Mouse (Mus musculus): ENCODE data around the gene Lyz1. TPM values are rescaled to one million over a fixed set of nuclear protein-coding genes. Genes with fewer than 3 reads are reported as not detected.
"Not testable (repeated sequence)": the region's sequence is repeated elsewhere in the genome, so short reads cannot be mapped to it uniquely, and the experiment has no call there.

Lyz1 gene
- polyA plus RNA-seq, 1 experiment: not detected

DNA sequence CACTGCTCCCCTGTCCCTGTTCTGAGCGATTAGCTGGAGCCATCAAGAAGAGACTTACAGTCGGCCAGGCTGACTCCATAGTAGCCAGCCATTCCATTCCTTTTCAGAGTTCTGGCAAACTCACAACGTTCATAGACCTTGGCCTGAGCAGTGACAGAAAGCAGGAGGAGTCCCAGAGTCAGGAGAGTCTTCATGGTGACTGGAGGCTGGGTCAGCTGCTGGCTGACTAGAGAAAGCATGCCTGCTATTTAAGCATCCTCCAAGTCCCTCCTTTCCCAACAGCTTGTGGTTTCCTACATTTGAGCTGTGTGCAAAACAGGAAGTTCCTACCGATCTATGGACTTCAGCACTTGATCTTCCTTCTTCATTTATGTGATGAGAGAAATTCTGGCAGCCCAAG is 10.6 kb downstream of the Lyz1 start, which contains the start of gene Lyz2:
Lyz2 (minus strand) TSS at position 273 of the 400 bp plus-strand sequence.
- no peak for TF ChIP-seq POLR2A (IDR thresholded peaks at IDR 0.05; ENCODE audit: insufficient read length, low read depth)
- no peak for TF ChIP-seq TCF3 (IDR thresholded peaks at IDR 0.05; ENCODE audit: insufficient read length, low read depth)
- TF ChIP-seq USF1 (IDR thresholded peaks at IDR 0.05; ENCODE audit: low read depth): no peak
- no peak for TF ChIP-seq POLR2AphosphoS2 (IDR thresholded peaks at IDR 0.05; ENCODE audit: insufficient read length, low read depth)
- no peak for TF ChIP-seq MYOG (IDR thresholded peaks at IDR 0.05; ENCODE audit: control insufficient read depth in 1 of 3, insufficient read depth in 1 of 3, insufficient read length in 2 of 3, low read depth in 2 of 3)
- TF ChIP-seq SRF (IDR thresholded peaks at IDR 0.05; ENCODE audit: control insufficient read depth, insufficient read length, low read depth): no peak
- no peak for TF ChIP-seq CEBPB (IDR thresholded peaks at IDR 0.05; ENCODE audit: insufficient read depth, poor library complexity, severe bottlenecking)
- TF ChIP-seq TCF12 (IDR thresholded peaks at IDR 0.05; ENCODE audit: insufficient read depth, poor library complexity, severe bottlenecking): no peak
- TF ChIP-seq REST (IDR thresholded peaks at IDR 0.05; ENCODE audit: insufficient read depth, insufficient read length): no peak
- TF ChIP-seq E2F4 (IDR thresholded peaks at IDR 0.05; ENCODE audit: insufficient read depth): no peak
- TF ChIP-seq MYOD1 (IDR thresholded peaks at IDR 0.05; ENCODE audit: control insufficient read depth in 1 of 3, insufficient read length in 2 of 3, low read depth in 2 of 3): no peak
- TF ChIP-seq MAX (IDR thresholded peaks at IDR 0.05; ENCODE audit: low read depth): no peak
- H3K79me2 ChIP-seq (ENCODE audit: control insufficient read depth, insufficient read depth): no peaks in the 10 kb centered on the region
- no peaks in the 10 kb centered on the region for H3K36me3 ChIP-seq (ENCODE audit: control insufficient read depth, insufficient read depth)
- no peak within 1 kb of the TSS for H3K4me3 ChIP-seq
- peaks cover 27% of the 10 kb centered on the region for H3K27me3 ChIP-seq (ENCODE audit: control insufficient read depth, insufficient read depth, insufficient read length)
- H3K4me2 ChIP-seq (ENCODE audit: low read depth): no peak within 1 kb of the TSS
- no peak within 1 kb of the TSS for H3ac ChIP-seq (ENCODE audit: control insufficient read depth, insufficient read length)

DNA sequence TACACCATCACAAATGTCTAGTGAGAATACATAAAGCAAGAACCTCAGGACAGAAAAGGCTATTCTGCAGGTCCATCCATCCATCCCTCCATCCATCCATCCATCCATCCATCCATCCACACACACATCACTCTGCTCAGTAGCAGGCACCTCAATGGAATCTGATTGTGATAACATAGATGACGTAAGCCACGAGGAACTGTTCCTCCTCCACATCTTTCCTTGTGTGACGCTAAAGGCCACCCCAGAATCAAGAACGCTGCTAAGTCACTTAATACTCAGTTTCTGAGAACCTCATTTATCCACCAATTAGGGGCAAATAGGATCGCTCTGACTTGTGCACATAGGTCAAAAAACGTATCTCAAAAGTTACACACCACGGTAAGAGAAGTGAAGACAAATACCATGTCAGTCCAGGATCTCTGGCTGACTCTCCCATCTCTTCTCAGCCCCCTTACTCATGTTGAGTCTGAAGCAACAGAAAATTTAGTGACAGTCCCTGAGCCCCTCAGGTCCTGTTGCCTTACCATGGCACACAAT is 11.2 kb downstream of the Lyz1 start:
- TF ChIP-seq MYOG (IDR thresholded peaks at IDR 0.05; ENCODE audit: control insufficient read depth in 1 of 3, insufficient read depth in 1 of 3, insufficient read length in 2 of 3, low read depth in 2 of 3) (no peak), MAX (IDR thresholded peaks at IDR 0.05; ENCODE audit: low read depth) (no peak), CEBPB (IDR thresholded peaks at IDR 0.05; ENCODE audit: insufficient read depth, poor library complexity, severe bottlenecking) (no peak), USF1 (IDR thresholded peaks at IDR 0.05; ENCODE audit: low read depth) (no peak), REST (IDR thresholded peaks at IDR 0.05; ENCODE audit: insufficient read depth, insufficient read length) (no peak), POLR2A (IDR thresholded peaks at IDR 0.05; ENCODE audit: insufficient read length, low read depth) (no peak), TCF12 (IDR thresholded peaks at IDR 0.05; ENCODE audit: insufficient read depth, poor library complexity, severe bottlenecking) (no peak), SRF (IDR thresholded peaks at IDR 0.05; ENCODE audit: control insufficient read depth, insufficient read length, low read depth) (no peak), E2F4 (IDR thresholded peaks at IDR 0.05; ENCODE audit: insufficient read depth) (no peak)

DNA sequence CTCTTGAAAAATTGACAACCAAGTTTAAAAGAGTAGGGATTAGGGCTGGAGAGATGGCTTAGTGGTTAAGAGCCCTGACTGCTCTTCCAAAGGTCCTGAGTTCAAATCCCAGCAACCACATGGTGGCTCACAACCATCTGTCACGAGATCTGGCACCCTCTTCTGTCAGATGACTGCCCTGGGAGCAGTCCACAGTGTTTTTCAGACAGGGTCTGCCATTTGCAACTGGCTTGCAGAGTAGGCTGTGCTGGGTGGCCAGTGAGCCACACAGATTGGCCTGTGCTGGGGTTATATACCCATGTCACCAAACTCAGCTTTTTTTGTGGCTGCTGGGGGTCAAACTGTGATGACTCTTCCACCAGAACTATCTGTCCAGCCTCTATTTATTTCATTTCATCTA is 12.7 kb downstream of the Lyz1 start:
- TF ChIP-seq CEBPB (IDR thresholded peaks at IDR 0.05; ENCODE audit: insufficient read depth, poor library complexity, severe bottlenecking) (no peak), POLR2A (IDR thresholded peaks at IDR 0.05; ENCODE audit: insufficient read length, low read depth) (no peak), REST (IDR thresholded peaks at IDR 0.05; ENCODE audit: insufficient read depth, insufficient read length) (no peak), MYOG (IDR thresholded peaks at IDR 0.05; ENCODE audit: control insufficient read depth in 1 of 3, insufficient read depth in 1 of 3, insufficient read length in 2 of 3, low read depth in 2 of 3) (no peak), USF1 (IDR thresholded peaks at IDR 0.05; ENCODE audit: low read depth) (no peak), POLR2AphosphoS2 (IDR thresholded peaks at IDR 0.05; ENCODE audit: insufficient read length, low read depth) (no peak), MAX (IDR thresholded peaks at IDR 0.05; ENCODE audit: low read depth) (no peak), SRF (IDR thresholded peaks at IDR 0.05; ENCODE audit: control insufficient read depth, insufficient read length, low read depth) (no peak), E2F4 (IDR thresholded peaks at IDR 0.05; ENCODE audit: insufficient read depth) (no peak), TCF3 (IDR thresholded peaks at IDR 0.05; ENCODE audit: insufficient read length, low read depth) (no peak)
- Histone ChIP-seq H3K4me2 (ENCODE audit: low read depth) (no peak overlapping the region), H3K27me3 (ENCODE audit: control insufficient read depth, insufficient read depth, insufficient read length) (peaks cover 23% of the 10 kb centered on the region), H3K79me2 (ENCODE audit: control insufficient read depth, insufficient read depth) (no peaks in the 10 kb centered on the region), H3K4me3 (no peak overlapping the region), H3K36me3 (ENCODE audit: control insufficient read depth, insufficient read depth) (no peaks in the 10 kb centered on the region), H3ac (ENCODE audit: control insufficient read depth, insufficient read length) (no peak overlapping the region)

More for the DNA sequence above, 11.2 kb downstream of the Lyz1 start:
- no peak overlapping the region for H3K4me3 ChIP-seq
- H3K4me2 ChIP-seq (ENCODE audit: low read depth): no peak overlapping the region
- no peak overlapping the region for H3ac ChIP-seq (ENCODE audit: control insufficient read depth, insufficient read length)
- peaks cover 27% of the 10 kb centered on the region for H3K27me3 ChIP-seq (ENCODE audit: control insufficient read depth, insufficient read depth, insufficient read length)
- H3K36me3 ChIP-seq (ENCODE audit: control insufficient read depth, insufficient read depth): no peaks in the 10 kb centered on the region
- H3K79me2 ChIP-seq (ENCODE audit: control insufficient read depth, insufficient read depth): no peaks in the 10 kb centered on the region

DNA sequence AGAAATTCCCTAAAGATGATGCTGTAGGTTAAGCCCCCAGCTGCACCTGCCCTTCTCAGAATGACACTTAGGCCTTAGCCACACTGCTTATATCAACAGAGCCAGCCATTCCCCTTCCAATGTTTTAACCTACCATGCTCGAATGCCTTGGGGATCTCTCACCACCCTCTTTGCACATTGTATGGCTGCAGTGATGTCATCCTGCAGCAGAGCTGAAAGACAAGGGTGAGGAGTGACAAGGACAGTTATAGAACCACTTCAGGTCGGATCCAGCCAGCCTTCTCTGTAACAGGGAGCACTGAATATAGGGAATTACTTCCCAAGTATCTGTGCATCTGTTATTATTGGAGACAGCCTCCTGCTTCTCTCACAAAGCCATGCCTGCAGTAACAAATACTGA is 14.2 kb downstream of the Lyz1 start:
- H3K36me3 ChIP-seq (ENCODE audit: control insufficient read depth, insufficient read depth); H3K4me2 ChIP-seq (ENCODE audit: low read depth); H3K79me2 ChIP-seq (ENCODE audit: control insufficient read depth, insufficient read depth); H3K4me3 ChIP-seq; H3ac ChIP-seq (ENCODE audit: control insufficient read depth, insufficient read length): not testable (repeated sequence)
- peaks cover 11% of the 10 kb centered on the region for H3K27me3 ChIP-seq (ENCODE audit: control insufficient read depth, insufficient read depth, insufficient read length)

DNA sequence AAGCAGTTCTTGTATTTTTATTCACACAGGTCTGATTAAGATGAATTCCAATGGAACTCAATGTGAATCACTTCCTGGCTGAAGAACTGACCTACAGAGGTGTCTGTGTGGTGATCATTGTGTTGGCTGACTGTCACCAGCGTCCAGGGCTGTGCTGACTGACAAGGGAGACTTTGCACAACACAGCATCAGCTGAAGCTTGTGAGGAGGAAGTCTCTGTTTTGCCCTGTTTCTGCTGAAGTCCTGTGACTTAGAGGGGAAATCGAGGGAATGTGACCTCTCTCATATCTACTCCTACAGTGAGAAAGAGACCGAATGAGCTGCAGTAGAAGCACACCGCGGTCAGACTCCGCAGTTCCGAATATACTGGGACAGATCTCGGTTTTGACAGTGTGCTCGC is 14.9 kb downstream of the Lyz1 start:
- H3K4me3 ChIP-seq; H3K27me3 ChIP-seq (ENCODE audit: control insufficient read depth, insufficient read depth, insufficient read length); H3K36me3 ChIP-seq (ENCODE audit: control insufficient read depth, insufficient read depth); H3K79me2 ChIP-seq (ENCODE audit: control insufficient read depth, insufficient read depth); H3K4me2 ChIP-seq (ENCODE audit: low read depth); H3ac ChIP-seq (ENCODE audit: control insufficient read depth, insufficient read length): not testable (repeated sequence)

Data from myocyte (in vitro differentiated cells).